Mouse (Mus musculus) cerebellum, adult (tissue): ENCODE data around the gene Inhba.

ENCODE experiments used
- ATAC-seq: cut with Nextera tagmentation; 2 replicates; pipeline ENCODE4 v1.9.2; 2017; ENCODE audit warnings: mild to moderate bottlenecking, moderate library complexity, mixed read lengths; ENCODE audit not compliant: insufficient number of reproducible peaks, low FRiP score, low TSS enrichment

The Inhba gene

GRCm38 (mm10) chr13:16022536-16022935 is 10.9 kb downstream of the Inhba start:
- no peak for ATAC-seq

- peak; percentile 77 for ATAC-seq
Measured at GRCm38 (mm10) chr13:16023070-16024039, 11.7 kb downstream of the Inhba start.

- no peak for ATAC-seq
Measured at GRCm38 (mm10) chr13:16030557-16031057, 19.0 kb downstream of the Inhba start.

GRCm38 (mm10) chr13:16032425-16032824 is 20.8 kb downstream of the Inhba start:
- no peak for ATAC-seq

GRCm38 (mm10) chr13:16032935-16033592 is 21.4 kb downstream of the Inhba start:
- no peak for ATAC-seq

GRCm38 (mm10) chr13:16069079-16069478 is 57.4 kb downstream of the Inhba start:
- ATAC-seq, result no peak

GRCm38 (mm10) chr13:16077276-16077675 is 65.6 kb downstream of the Inhba start:
- ATAC-seq, result no peak; the same call in 1 of the 2 replicates

GRCm38 (mm10) chr13:16078216-16078731 is 66.6 kb downstream of the Inhba start:
- no peak for ATAC-seq

GRCm38 (mm10) chr13:16080205-16080604 is 68.6 kb downstream of the Inhba start:
- ATAC-seq, result no peak
